In the genomic region with DNA sequence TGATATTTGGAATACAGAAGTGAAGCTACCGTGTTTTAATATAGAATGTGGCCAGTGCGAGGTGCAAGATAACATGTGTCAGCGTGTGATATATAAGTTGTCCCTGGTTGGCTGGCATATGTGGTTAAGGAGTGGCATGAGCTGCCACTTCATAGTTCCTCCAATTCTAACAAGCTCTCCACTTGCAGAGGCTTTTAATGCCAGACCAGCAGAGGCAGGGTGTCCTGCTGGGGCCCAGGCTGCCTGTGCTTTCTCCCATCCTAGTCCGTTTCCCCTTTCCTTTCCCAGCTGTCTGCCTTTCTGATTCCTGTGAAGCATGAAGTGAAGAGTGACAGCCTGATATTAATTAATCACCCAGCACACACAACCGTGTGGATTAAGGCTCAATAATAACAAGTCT, we compare ENCODE assay signal across 21 mouse cellular contexts.
A peak's percentile ranks its signal among the peaks of the same experiment; 100 is the strongest.
DNase-seq lines count a peak whose midpoint lies in the region; ATAC-seq and TF ChIP-seq lines count a peak whose summit lies in the region.
"Had no signal": no experiment of that assay in that cellular context is flagged by ENCODE, and none has a peak within 500 bp of the region (broad histone marks: within the 10 kb centered on the region; RNA-seq: fewer than 3 reads in every experiment).

No protein-coding gene starts in this region.

- peak; percentile 59 to 66 for DNase-seq in cerebellum, postnatal 10 days
- DNase-seq in cerebellum, adult 11 months, result no peak
- DNase-seq in left cerebral cortex, postnatal 4 days, result peak; percentile 34
- DNase-seq in left cerebral cortex, adult 2 months (ENCODE audit: extremely low spot score in 1 of 2, low spot score in 2 of 2), result no peak
- DNase-seq in thymus, postnatal 25 days, result no peak
- DNase-seq in ovary, postnatal 14 days (ENCODE audit: low spot score), result no peak
- DNase-seq: adrenal gland, adult 8-10 months; heart, postnatal 4 days; kidney, adult 18-20 months; kidney, postnatal 14 days; lung, embryonic 14.5 days; lung, postnatal 4 days; right cerebral cortex, postnatal 14 days had no signal

- H3K27ac ChIP-seq in left cerebral cortex, adult 2 months, result no peak overlapping the region
- H3K27ac ChIP-seq: heart, embryonic 13.5 days; layer of hippocampus, adult 2 months; midbrain, embryonic 12.5 days; neural tube, embryonic 13.5 days had no signal

- ATAC-seq in hematopoietic stem cell, adult 5-6 weeks (replicated peaks in 1 of 2; ENCODE audit: insufficient read depth in 1 of 2, low FRiP score in 2 of 2, low TSS enrichment in 1 of 2, low read depth in 1 of 2, poor library complexity in 2 of 2, severe bottlenecking in 2 of 2), result peak; percentile 68 to 71; a peak in 3 of 4 replicates
- peak; percentile 94 for ATAC-seq in megakaryocyte progenitor cell, adult 5-6 weeks (replicated peaks; ENCODE audit: poor library complexity)
- ATAC-seq: forebrain, embryonic 16.5 days had no signal

- intact Hi-C loops in left cerebral cortex, postnatal 4 days (cut with DNase I), result no loop called here
- intact Hi-C loops in left cerebral cortex, adult 2 months (cut with DNase I), result no loop called here

- TF ChIP-seq CTCF in left cerebral cortex, adult 2 months (IDR thresholded peaks at IDR 0.05), result no peak

- no peak overlapping the region for H3K4me3 ChIP-seq in left cerebral cortex, adult 2 months
- H3K4me3 ChIP-seq: erythroblast, embryonic 14.5 days; heart, embryonic 13.5 days; layer of hippocampus, adult 2 months; midbrain, embryonic 12.5 days; neural tube, embryonic 13.5 days had no signal

Comparison
In these comparisons a context has a peak if more than half of its experiments do, and no peak if none do; other contexts are left out.
1. DNase-seq: peak in cerebellum, postnatal 10 days (2 of 2) and left cerebral cortex, postnatal 4 days (single experiment); none in cerebellum, adult 11 months (single experiment), left cerebral cortex, adult 2 months (0 of 2), thymus, postnatal 25 days (single experiment) and ovary, postnatal 14 days (single experiment).